Mouse (Mus musculus) limb, embryonic 12.5 days (tissue): Measurements from ENCODE around the gene Ddx54. TPM values are rescaled to one million over a fixed set of nuclear protein-coding genes. Genes with fewer than 3 reads are reported as not detected.

Experiments
- ATAC-seq: fragments of 200-750 bp; cut with Nextera tagmentation; 2 replicates; pipeline ENCODE4 v1.8.0; 2017; ENCODE audit warnings: low read depth, moderate TSS enrichment; ENCODE audit not compliant: insufficient number of reproducible peaks, insufficient read depth, low FRiP score, low TSS enrichment
- H3K27ac ChIP-seq: fragments of 300-500 bp; sonication (generic); 2 replicates; pipeline ENCODE4 v1.5.1; 2016; ENCODE audit warnings: mild to moderate bottlenecking, moderate library complexity
- H3K27me3 ChIP-seq: fragments of 300-500 bp; sonication (generic); 2 replicates; pipeline ENCODE4 v1.6.1; 2016; ENCODE audit warnings: mild to moderate bottlenecking, moderate library complexity
- H3K36me3 ChIP-seq: fragments of 300-500 bp; sonication (generic); 2 replicates; pipeline ENCODE4 v1.6.1; 2016; ENCODE audit warnings: mild to moderate bottlenecking, moderate library complexity
- H3K4me1 ChIP-seq: fragments of 300-500 bp; sonication (generic); replicated peaks from 2 replicates; pipeline ENCODE4 v1.6.1; 2016
- H3K4me2 ChIP-seq: fragments of 300-500 bp; sonication (generic); 2 replicates; pipeline ENCODE4 v1.6.1; 2016; ENCODE audit warnings: mild to moderate bottlenecking, moderate library complexity
- H3K4me3 ChIP-seq: fragments of 300-500 bp; sonication (generic); replicated peaks from 2 replicates; pipeline ENCODE4 v1.5.1; 2016; ENCODE audit warnings: mild to moderate bottlenecking
- H3K9ac ChIP-seq: fragments of 300-500 bp; sonication (generic); replicated peaks from 2 replicates; pipeline ENCODE4 v1.6.1; 2016; ENCODE audit warnings: mild to moderate bottlenecking, moderate library complexity
- H3K9me3 ChIP-seq: fragments of 300-500 bp; sonication (generic); 2 replicates; pipeline ENCODE4 v1.6.1; 2016; ENCODE audit warnings: mild to moderate bottlenecking, moderate library complexity
- WGBS: fragments of 180-500 bp; shearing (Covaris S2); methylation state at CpG from one replicate; pipeline ENCODE4 v1.1.7; 2016; 5-methylcytosine and 5-hydroxymethylcytosine counted together
- polyA plus RNA-seq: library from polyadenylated mRNA; unstranded; fragments of >200 nt; fragmentation: Nextera tagmentation; extraction: Ambion mirVana; gene quantifications from 2 replicates; pipeline ENCODE4 v1.2.1, GENCODE M21; 2016

The Ddx54 gene
- polyA plus RNA-seq, 1 experiment from 2014 or later = 50.3 TPM

- WGBS = 83% methylated on average over 4 of the region's 4 CpGs
- Histone ChIP-seq H3K9ac (no peak overlapping the region), H3K9me3 (no peaks in the 10 kb centered on the region), H3K27ac (no peak overlapping the region), H3K27me3 (no peaks in the 10 kb centered on the region), H3K36me3 (peaks cover 41% of the 10 kb centered on the region), H3K4me1 (peaks cover 55% of the 10 kb centered on the region), H3K4me2 (no peak overlapping the region), H3K4me3 (no peak overlapping the region)
- ATAC-seq = no peak
Observed at GRCm38 (mm10) chr5:120583511-120583910, 29.0 kb upstream of the Ddx54 start.

GRCm38 (mm10) chr5:120584968-120585367 is 27.6 kb upstream of the Ddx54 start:
- peaks cover 45% of the 10 kb centered on the region for H3K4me1 ChIP-seq

GRCm38 (mm10) chr5:120586741-120587615 is 25.6 kb upstream of the Ddx54 start:
- 16% methylated on average over 17 of the region's 17 CpGs for WGBS
- H3K27ac ChIP-seq = peak overlapping the region; percentile 20; the same call in 1 of the 2 replicates
- peaks cover 33% of the 10 kb centered on the region for H3K36me3 ChIP-seq
- H3K4me1 ChIP-seq = peaks cover 29% of the 10 kb centered on the region
- H3K4me2 ChIP-seq = peak overlapping the region; percentile 94
- peak overlapping the region; percentile 72 for H3K4me3 ChIP-seq
- H3K9me3 ChIP-seq = no peaks in the 10 kb centered on the region
- ATAC-seq = no peak
- no peak overlapping the region for H3K9ac ChIP-seq
- no peaks in the 10 kb centered on the region for H3K27me3 ChIP-seq

More at GRCm38 (mm10) chr5:120584968-120585367, 27.6 kb upstream of the Ddx54 start:
- ATAC-seq = no peak
- no peak overlapping the region for H3K4me2 ChIP-seq
- no peak overlapping the region for H3K4me3 ChIP-seq
- H3K9ac ChIP-seq = no peak overlapping the region
- no peaks in the 10 kb centered on the region for H3K27me3 ChIP-seq
- peaks cover 41% of the 10 kb centered on the region for H3K36me3 ChIP-seq
- H3K9me3 ChIP-seq = no peaks in the 10 kb centered on the region
- 40% methylated on average over 15 of the region's 15 CpGs for WGBS
- no peak overlapping the region for H3K27ac ChIP-seq

- Histone ChIP-seq H3K4me3 (peak overlapping the region; percentile 72), H3K9ac (peak overlapping the region; percentile 81; the same call in 1 of the 2 replicates), H3K4me1 (peaks cover 29% of the 10 kb centered on the region), H3K27ac (no peak overlapping the region), H3K9me3 (no peaks in the 10 kb centered on the region), H3K27me3 (no peaks in the 10 kb centered on the region), H3K4me2 (peak overlapping the region; percentile 94), H3K36me3 (peaks cover 27% of the 10 kb centered on the region)
- no peak for ATAC-seq
- 31% methylated on average over 9 of the region's 9 CpGs for WGBS
Observed at GRCm38 (mm10) chr5:120587616-120587926, 25.0 kb upstream of the Ddx54 start.

GRCm38 (mm10) chr5:120587940-120588568 is 24.5 kb upstream of the Ddx54 start:
- Histone ChIP-seq H3K27ac (peak overlapping the region; percentile 59; the same call in 1 of the 2 replicates), H3K27me3 (no peaks in the 10 kb centered on the region)
- under 1% methylated on average over 29 of the region's 29 CpGs for WGBS

GRCm38 (mm10) chr5:120588569-120589094 is 23.9 kb upstream of the Ddx54 start, which contains the start of the genes Tpcn1 and Iqcd:
Gene Tpcn1, minus strand, starts transcription at chr5:120588673.
Gene Iqcd, plus strand, starts transcription at chr5:120589016.
- H3K9me3 ChIP-seq = no peaks in the 10 kb centered on the region
- peaks cover 29% of the 10 kb centered on the region for H3K4me1 ChIP-seq
- peak; percentile 96 for ATAC-seq
- peak within 1 kb of the TSS; percentile 81 for H3K9ac ChIP-seq
- H3K36me3 ChIP-seq = peaks cover 16% of the 10 kb centered on the region
- WGBS = under 1% methylated on average over 35 of the region's 35 CpGs
- H3K4me3 ChIP-seq = peak within 1 kb of the TSS; percentile 72
- peak within 1 kb of the TSS; percentile 59; the same call in 1 of the 2 replicates for H3K27ac ChIP-seq
- peak within 1 kb of the TSS; percentile 94 for H3K4me2 ChIP-seq
- no peaks in the 10 kb centered on the region for H3K27me3 ChIP-seq

More at GRCm38 (mm10) chr5:120587940-120588568, 24.5 kb upstream of the Ddx54 start:
- Histone ChIP-seq H3K9me3 (no peaks in the 10 kb centered on the region), H3K4me2 (peak overlapping the region; percentile 94), H3K4me3 (peak overlapping the region; percentile 72), H3K9ac (peak overlapping the region; percentile 81), H3K4me1 (peaks cover 29% of the 10 kb centered on the region), H3K36me3 (peaks cover 22% of the 10 kb centered on the region)
- no peak for ATAC-seq

- H3K4me2 ChIP-seq = no peak overlapping the region
- no peaks in the 10 kb centered on the region for H3K27me3 ChIP-seq
- no peak overlapping the region for H3K9ac ChIP-seq
- no peak overlapping the region for H3K4me3 ChIP-seq
- WGBS = 72% methylated on average over 16 of the region's 16 CpGs
- no peaks in the 10 kb centered on the region for H3K36me3 ChIP-seq
- ATAC-seq = no peak
- no peak overlapping the region for H3K27ac ChIP-seq
- peaks cover 24% of the 10 kb centered on the region for H3K4me1 ChIP-seq
- no peaks in the 10 kb centered on the region for H3K9me3 ChIP-seq
Observed at GRCm38 (mm10) chr5:120590356-120591010, 22.1 kb upstream of the Ddx54 start.

- 68% methylated on average over 7 of the region's 7 CpGs for WGBS
- H3K4me2 ChIP-seq = no peak overlapping the region
- H3K4me1 ChIP-seq = peaks cover 14% of the 10 kb centered on the region
- no peak overlapping the region for H3K9ac ChIP-seq
- no peaks in the 10 kb centered on the region for H3K36me3 ChIP-seq
- no peaks in the 10 kb centered on the region for H3K27me3 ChIP-seq
- no peak overlapping the region for H3K27ac ChIP-seq
- H3K9me3 ChIP-seq = no peaks in the 10 kb centered on the region
- H3K4me3 ChIP-seq = no peak overlapping the region
- no peak for ATAC-seq
Observed at GRCm38 (mm10) chr5:120592141-120592540, 20.4 kb upstream of the Ddx54 start.

- H3K9me3 ChIP-seq = no peaks in the 10 kb centered on the region
- H3K27me3 ChIP-seq = no peaks in the 10 kb centered on the region
- no peaks in the 10 kb centered on the region for H3K4me1 ChIP-seq
- H3K27ac ChIP-seq = no peak overlapping the region
- H3K4me3 ChIP-seq = no peak overlapping the region
- no peak overlapping the region for H3K9ac ChIP-seq
- 87% methylated on average over 6 of the region's 6 CpGs for WGBS
- no peaks in the 10 kb centered on the region for H3K36me3 ChIP-seq
- ATAC-seq = no peak
- H3K4me2 ChIP-seq = no peak overlapping the region
Observed at GRCm38 (mm10) chr5:120594485-120594884, 18.1 kb upstream of the Ddx54 start.

GRCm38 (mm10) chr5:120599625-120600024 is 12.9 kb upstream of the Ddx54 start:
- Histone ChIP-seq H3K9me3 (no peaks in the 10 kb centered on the region), H3K4me3 (no peak overlapping the region), H3K27ac (no peak overlapping the region), H3K27me3 (no peaks in the 10 kb centered on the region), H3K36me3 (no peaks in the 10 kb centered on the region), H3K4me2 (no peak overlapping the region), H3K4me1 (no peaks in the 10 kb centered on the region), H3K9ac (no peak overlapping the region)
- no peak for ATAC-seq
- WGBS = 90% methylated on average over 6 of the region's 6 CpGs
